Mouse (Mus musculus) left cerebral cortex, postnatal 25 days (tissue): Measurements from ENCODE around the gene Mlxipl. TPM values are rescaled to one million over a fixed set of nuclear protein-coding genes. Genes with fewer than 3 reads are reported as not detected.

Source experiments
- DNase-seq, 2 experiments: peaks; one replicate each; pipeline ENCODE4 v3.0.0; 2022; ENCODE audit warnings: low spot score in 2 of 2, mixed read lengths in 1 of 2
- intact Hi-C: fragments of 180-260 bp; cut with DNase I; formaldehyde crosslinking; loops from one replicate; pipeline ENCODE4 v1.15.1; 2025
- total RNA-seq, 2 experiments: library from RNA; stranded (reverse); gene quantifications; 2 replicates each; pipeline ENCODE4 v1.2.3; 2021

The Mlxipl gene
- total RNA-seq, 2 experiments from 2014 or later: 4.6 to 5.7 TPM

GRCm38 (mm10) chr5:135133736-135134405, 44.2 kb downstream of the Mlxipl start:
- peak in 1 of 2 experiments; percentile 27 for DNase-seq
- intact Hi-C loops: no loop called here

GRCm38 (mm10) chr5:135134534-135134933, 44.8 kb downstream of the Mlxipl start:
- intact Hi-C loops: no loop called here
- DNase-seq: no peak

DNA sequence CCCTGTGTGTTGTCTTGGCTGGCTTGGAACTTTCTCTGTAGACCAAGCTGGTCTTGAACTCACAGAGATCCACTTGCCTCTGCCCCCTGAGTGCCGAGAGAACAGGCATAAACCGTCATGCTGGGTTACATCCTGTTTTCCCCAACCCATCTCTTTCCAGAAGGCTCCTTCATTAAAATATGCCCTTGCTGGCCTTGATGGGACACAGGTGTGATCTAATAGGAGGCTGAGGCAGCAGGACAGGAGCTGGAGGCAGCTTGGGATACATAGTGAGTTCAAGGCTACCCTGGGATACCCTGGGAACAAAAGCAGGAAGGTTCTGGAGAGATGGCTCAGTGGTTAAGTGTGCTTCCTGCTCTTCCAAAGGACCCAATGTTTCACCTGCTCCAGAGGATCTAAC, 50.2 kb downstream of the Mlxipl start:
- DNase-seq: no peak
- intact Hi-C loops: no loop called here

GRCm38 (mm10) chr5:135144469-135144868, 54.8 kb downstream of the Mlxipl start:
- intact Hi-C loops: no loop called here
- no peak for DNase-seq

- intact Hi-C loops: loop anchor here (5.0 kb wide), 1 partner anchor 68 kb away; the partner anchor contains the start of gene Vps37d
- peak in 1 of 2 experiments; percentile 35 for DNase-seq
Observed at GRCm38 (mm10) chr5:135145532-135145931, 55.8 kb downstream of the Mlxipl start.

DNA sequence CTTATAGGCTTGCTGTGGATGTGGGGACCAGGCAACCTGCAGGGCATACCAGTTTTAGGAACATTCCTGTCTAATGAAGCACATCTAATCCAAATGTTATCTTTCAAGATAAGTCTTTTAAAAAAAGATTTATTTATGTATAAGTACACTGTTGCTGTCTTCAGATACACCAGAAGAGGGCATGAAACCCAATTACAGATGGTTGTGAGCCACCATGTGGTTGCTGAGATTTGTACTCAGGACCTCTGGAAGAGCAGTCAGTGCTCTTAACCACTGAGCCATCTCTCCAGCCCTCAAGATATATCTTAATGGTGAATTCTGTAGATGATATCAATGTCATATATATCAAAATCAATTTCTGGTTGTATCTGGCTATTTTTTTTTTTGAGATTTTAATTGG, 56.3 kb downstream of the Mlxipl start:
- DNase-seq: no peak
- intact Hi-C loops: loop anchor here (5.0 kb wide), 1 partner anchor 69 kb away; the partner anchor contains the start of gene Vps37d

- DNase-seq: no peak
- intact Hi-C loops: loop anchor here (1.0 to 5.0 kb wide), 3 partner anchors 20 to 71 kb away; partner anchors contain the start of genes Baz1b, Bcl7b and Vps37d
Observed at GRCm38 (mm10) chr5:135148715-135149052, 59.0 kb downstream of the Mlxipl start.

GRCm38 (mm10) chr5:135149053-135149819, 59.5 kb downstream of the Mlxipl start, which contains the start of gene Tbl2:
Gene Tbl2 (plus strand): TSS chr5:135149657.
- DNase-seq: peak; percentile 98 to 99
- intact Hi-C loops: loop anchor here (1.0 to 5.0 kb wide), 3 partner anchors 19 to 72 kb away; partner anchors contain the start of genes Baz1b, Bcl7b and Vps37d

GRCm38 (mm10) chr5:135149820-135150178, 60.1 kb downstream of the Mlxipl start:
- intact Hi-C loops: loop anchor here (1.0 to 5.0 kb wide), 4 partner anchors 19 to 137 kb away; partner anchors contain the start of genes Baz1b, Bcl7b and Vps37d

DNA sequence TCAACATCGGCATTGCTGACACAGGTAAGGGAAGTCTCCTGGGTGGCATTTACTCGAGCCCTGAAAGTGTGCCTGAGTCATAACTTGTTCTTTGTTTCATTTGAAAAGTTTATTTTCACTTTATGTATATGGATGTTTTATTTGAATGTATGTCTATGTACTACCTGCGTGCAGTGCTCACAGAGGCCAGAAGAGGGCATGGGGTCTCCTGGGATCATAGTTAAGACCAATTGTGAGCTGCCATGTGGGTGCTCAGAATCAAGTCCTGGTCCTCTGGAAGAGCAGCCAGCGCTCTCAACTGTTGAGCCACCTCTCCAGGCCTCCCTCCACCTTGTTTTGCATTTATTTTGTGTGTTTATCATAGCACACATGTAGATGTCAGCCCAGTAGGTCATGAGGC, 66.8 kb downstream of the Mlxipl start:
- intact Hi-C loops: no loop called here
- DNase-seq: no peak

More at GRCm38 (mm10) chr5:135149820-135150178, 60.1 kb downstream of the Mlxipl start:
- no peak for DNase-seq

DNA sequence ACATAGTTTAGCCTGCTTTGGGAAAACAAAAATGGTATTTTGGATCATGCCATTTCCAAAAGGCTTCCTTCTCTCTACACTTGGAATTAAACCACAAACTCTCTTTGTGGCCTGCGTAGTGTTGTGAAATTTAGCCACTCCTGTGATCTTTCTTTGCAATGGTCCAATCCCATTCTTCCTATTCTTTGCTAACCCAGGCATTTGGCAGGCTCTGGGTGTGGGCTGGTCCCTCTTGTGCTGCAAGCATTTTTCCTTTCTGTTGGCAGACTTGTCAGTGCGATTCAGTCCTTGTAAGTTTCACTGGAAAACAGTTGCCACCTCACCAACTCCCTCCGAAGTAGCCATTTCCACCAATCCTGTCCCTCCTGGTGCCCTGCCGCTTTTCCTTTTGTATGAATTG, 71.5 kb downstream of the Mlxipl start:
- intact Hi-C loops: no loop called here

DNA sequence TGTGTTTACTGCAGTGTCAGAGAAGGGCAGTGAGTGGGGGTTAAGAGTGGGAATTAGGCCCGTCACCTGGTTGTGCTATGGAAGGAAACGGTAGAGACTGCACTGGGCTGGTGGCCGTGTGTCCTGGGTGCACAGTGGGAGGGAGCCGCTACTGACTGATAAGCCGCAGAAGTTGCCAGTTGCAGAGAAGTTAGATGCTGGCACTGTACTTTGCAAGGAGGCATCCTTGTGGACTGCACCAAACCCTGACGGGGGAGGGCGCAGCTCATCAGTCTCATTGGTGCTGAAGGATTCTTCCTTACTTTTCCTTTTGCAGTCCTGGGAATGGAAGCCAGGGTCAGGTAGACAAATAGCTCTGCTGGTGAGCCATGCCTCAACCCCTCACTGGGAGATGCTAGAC, 72.0 kb downstream of the Mlxipl start:
- DNase-seq: no peak
- intact Hi-C loops: no loop called here

More for the DNA sequence above, 71.5 kb downstream of the Mlxipl start:
- DNase-seq: peak; percentile 27 to 81

GRCm38 (mm10) chr5:135162361-135162760, 72.7 kb downstream of the Mlxipl start:
- intact Hi-C loops: no loop called here
- no peak for DNase-seq

DNA sequence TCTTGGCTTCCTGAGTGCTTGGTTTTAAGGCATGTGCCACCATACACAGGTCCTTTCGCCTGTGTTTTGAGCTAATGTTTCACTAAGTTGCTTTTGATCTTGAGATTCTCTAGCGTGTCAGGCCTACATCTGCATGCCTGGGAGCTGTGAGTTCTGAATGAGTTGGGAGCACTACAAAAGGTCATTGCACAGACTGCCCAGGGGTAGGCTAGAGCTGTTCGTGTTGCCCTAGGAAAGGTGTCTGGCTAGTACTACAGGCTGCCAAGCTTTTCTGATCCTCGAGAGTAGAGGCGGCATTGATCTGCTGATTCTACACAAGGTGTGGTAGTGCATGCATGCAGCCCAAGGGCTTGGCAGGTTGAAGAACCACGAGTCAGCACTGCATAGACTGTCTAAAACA, 73.1 kb downstream of the Mlxipl start:
- intact Hi-C loops: no loop called here
- no peak for DNase-seq

DNA sequence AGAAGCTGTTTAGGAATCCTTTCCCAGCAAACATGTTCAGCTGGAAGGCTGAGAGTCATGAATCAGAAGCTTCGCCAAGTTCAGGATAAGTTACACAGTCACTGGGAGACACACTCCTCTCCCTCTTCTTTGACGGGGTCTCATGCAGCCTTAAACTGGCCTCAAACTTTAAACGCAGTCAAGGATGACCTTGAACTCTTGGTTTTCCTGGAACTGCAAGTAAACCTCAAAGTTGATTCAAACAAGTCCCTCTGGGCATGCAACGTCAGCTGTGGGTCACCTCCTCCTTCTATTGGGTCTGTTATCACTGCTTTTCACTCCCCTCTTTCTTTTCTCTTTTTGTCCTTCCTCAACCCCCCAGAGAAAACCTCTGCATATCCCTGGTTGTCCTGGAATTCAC, 77.2 kb downstream of the Mlxipl start:
- intact Hi-C loops: no loop called here
- DNase-seq: no peak

GRCm38 (mm10) chr5:135167469-135167868, 77.8 kb downstream of the Mlxipl start:
- no peak for DNase-seq
- intact Hi-C loops: no loop called here

DNA sequence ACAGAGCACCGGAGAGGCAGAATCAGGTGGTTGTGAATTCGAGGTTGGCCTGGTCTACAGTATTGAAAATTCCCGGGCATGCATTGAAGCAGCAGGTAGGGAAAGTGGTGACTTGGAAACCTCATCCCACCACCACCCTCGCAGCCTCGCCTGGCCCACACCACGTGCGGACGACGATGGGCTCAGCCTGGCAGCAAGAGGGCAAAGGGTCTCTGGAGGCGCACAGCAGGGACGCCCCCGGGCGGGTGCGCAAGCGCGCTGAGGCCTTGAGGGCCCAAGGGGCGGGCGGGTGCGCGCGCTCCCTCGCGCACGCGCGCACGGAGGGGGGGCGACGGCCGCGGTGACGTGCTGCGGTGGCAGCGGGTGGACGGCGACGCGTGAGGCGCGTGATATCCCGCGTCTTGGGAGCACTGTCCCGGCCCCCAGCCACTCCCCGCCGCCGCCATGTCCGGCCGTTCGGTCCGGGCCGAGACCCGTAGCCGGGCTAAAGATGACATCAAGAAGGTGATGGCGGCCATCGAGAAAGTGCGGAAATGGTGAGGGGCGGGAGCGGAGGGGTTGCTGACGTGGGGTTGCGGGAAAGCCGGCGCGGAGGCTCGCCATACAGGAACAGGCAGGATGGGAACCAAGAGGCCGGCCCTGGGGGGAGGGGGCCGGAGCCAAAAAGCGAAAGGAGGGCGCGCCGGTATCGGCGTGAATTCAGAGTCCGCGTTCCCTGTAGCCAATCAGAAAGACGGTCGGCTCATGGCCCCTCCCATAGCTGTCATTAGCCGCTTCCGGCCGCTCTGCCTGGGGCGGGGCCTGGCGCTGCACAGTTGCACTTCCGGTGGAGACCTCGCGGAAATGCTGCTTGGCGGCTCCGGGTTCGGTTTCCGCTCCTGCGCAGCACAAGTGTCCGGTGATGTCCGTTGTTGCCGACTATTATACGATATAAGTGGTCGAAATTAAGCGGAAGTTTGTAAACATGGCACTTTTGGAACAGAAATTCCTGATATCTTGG, 78.7 kb downstream of the Mlxipl start, which contains the start of gene Bcl7b:
Bcl7b (plus strand) TSS at position 221 of the 1,000 bp plus-strand sequence.
- peak; percentile 97 to 99 for DNase-seq
- intact Hi-C loops: loop anchor here (1.0 kb wide), 2 partner anchors 19 kb away; partner anchors contain the start of genes Baz1b and Tbl2

DNA sequence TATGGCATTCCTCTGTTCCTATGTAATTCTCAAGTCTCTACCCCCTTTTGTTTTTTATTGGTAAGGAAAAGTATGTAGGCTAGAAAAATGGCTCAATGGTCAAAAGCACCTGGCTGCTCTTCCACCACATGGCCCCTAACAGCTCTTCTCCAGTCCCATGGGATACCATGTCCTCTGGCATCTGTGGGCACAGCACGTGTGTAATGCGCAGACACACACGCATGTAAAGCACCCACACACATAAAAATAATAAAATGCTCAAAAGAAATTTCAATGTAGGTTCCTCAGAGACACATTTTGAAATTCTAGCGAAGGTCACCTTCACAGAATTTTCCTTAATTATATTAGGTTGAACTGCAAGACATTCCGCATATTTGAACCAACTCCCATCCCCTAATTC, 79.8 kb downstream of the Mlxipl start:
- DNase-seq: no peak
- intact Hi-C loops: no loop called here

DNA sequence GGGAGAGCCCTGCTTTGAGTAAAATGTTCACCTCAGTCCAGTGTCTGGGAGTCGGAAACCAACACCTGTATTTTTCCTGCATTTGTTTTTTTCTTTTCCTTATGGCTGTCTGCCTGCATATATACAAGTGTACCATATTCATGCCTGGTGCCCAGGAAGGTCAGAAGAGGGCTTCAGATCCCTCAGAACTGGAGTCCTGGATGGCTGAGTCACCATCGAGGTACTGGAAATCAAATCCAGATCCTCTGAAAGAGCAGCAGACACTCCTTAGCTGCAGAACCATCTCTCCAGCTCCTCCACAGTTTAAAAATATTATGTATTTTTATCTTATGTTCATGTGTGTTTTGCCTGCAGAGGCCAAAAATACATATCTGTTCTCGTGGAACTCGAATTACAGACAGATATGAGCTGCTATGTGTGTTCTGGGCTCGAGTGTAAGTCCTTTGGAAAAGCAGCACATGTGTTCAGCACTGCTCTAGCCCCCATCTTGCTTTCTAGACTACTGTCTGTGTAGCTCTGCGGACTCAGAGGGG, 82.1 kb downstream of the Mlxipl start:
- intact Hi-C loops: no loop called here
- DNase-seq: peak in 1 of 2 experiments; percentile 53
